Mouse (Mus musculus): ENCODE results near the gene Tec. TPM values are rescaled to one million over a fixed set of nuclear protein-coding genes. Genes with fewer than 3 reads are reported as not detected.
A peak's percentile ranks its signal among the peaks of the same experiment; 100 is the strongest.
"Not testable (repeated sequence)": the region's sequence is repeated elsewhere in the genome, so short reads cannot be mapped to it uniquely, and the experiment has no call there.

Gene Tec
- polyA plus RNA-seq, 1 experiment from 2014 or later = 7.9 TPM

DNA sequence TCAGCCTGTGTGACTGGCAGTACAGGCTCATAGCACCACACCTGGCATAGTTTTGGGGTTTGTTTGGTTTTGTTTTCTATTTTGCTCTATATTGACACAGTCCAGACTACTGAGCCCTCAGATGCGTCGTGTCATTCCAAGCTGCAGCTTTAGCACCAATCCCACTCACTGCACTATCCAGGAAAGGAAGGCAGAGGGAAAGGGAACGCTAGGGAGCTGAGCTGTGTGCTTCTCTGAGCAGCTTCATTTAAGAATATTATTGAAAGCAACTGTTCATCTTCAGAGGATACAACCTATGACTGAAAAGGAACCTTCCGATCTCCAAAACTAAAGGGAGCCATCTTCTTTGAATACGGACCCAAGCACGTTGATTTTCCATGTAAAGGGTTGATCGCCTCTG is 36.1 kb downstream of the Tec start:
- no peaks in the 10 kb centered on the region for H3K27me3 ChIP-seq
- H3K9ac ChIP-seq = no peak overlapping the region
- ATAC-seq (ENCODE audit: insufficient number of reproducible peaks, low FRiP score, low TSS enrichment, low read depth) = no peak
- H3K9me3 ChIP-seq (replicated peaks) = no peaks in the 10 kb centered on the region
- H3K27ac ChIP-seq (replicated peaks) = no peak overlapping the region
- WGBS = 85% methylated on average over 7 of the region's 7 CpGs
- no peak overlapping the region for H3K4me2 ChIP-seq (replicated peaks)
- no peaks in the 10 kb centered on the region for H3K4me1 ChIP-seq
- H3K4me3 ChIP-seq (replicated peaks) = no peak overlapping the region
- H3K36me3 ChIP-seq = no peaks in the 10 kb centered on the region

DNA sequence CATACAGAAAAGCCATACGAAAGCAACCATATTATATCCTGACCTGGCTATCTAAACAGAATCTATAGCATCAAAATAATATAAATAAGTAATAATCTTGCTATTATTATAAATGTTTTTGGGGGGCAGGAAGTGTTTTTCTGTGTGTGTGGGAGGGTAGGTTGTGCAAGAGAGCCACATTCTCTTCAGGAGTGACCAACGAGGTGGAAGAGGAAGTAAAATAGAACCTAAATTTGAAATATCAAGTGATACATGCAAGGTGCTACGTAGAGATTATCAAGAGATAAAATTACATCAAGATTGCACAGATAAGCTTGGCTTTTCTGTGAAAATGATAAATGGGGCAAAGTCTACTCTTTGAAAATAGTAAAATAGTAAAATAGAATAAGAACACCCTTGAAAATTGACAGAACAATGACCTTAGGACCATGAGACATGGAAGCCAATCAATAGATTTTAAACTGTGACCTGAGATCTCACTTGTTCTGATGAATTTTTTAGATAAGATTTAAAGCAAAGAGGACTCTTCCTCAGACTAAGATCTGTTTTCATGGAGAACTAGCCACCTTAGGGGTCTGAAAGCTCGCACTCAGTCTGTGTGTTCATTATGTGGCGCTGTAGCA is 37.2 kb downstream of the Tec start:
- no peak for ATAC-seq (ENCODE audit: insufficient number of reproducible peaks, low FRiP score, low TSS enrichment, low read depth)
- no peak overlapping the region for H3K4me3 ChIP-seq (replicated peaks)
- no peak overlapping the region for H3K4me2 ChIP-seq (replicated peaks)
- no peak overlapping the region for H3K27ac ChIP-seq (replicated peaks)
- no peaks in the 10 kb centered on the region for H3K9me3 ChIP-seq (replicated peaks)
- 91% methylated on average over 5 of the region's 5 CpGs for WGBS
- H3K36me3 ChIP-seq = no peaks in the 10 kb centered on the region
- H3K4me1 ChIP-seq = no peaks in the 10 kb centered on the region
- no peaks in the 10 kb centered on the region for H3K27me3 ChIP-seq
- H3K9ac ChIP-seq = no peak overlapping the region

DNA sequence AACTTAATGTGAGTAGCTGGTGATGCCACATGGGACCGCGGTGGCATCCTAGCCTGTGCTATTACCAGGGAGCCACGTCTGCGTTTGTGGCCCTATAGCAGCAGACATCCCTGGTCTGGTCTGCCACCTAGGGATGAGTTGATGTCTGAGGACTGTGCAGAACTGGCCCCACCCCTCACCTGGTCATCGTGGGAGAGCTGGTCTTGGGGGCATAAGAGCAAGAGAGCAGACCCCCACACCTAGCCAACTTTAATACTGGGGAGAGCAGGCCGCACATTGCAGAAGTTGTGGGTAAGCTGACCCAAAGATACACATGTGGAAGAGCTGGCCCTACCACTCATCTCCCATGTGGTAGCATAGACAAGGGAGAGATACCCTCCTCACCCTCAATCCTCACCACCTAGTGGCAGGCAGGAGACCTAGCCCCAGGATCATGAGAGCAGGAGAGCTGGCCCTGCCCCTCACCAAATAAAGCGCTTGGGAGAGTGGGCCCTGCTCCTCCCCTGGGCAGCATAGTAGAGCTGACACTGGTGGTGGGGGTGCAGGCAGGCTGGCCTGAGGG is 38.7 kb downstream of the Tec start:
- H3K4me2 ChIP-seq (replicated peaks) = no peak overlapping the region
- H3K9ac ChIP-seq = no peak overlapping the region
- H3K4me1 ChIP-seq = no peaks in the 10 kb centered on the region
- H3K27ac ChIP-seq (replicated peaks) = no peak overlapping the region
- H3K27me3 ChIP-seq = no peaks in the 10 kb centered on the region
- no peaks in the 10 kb centered on the region for H3K9me3 ChIP-seq (replicated peaks)
- peak; percentile 47 for ATAC-seq (ENCODE audit: insufficient number of reproducible peaks, low FRiP score, low TSS enrichment, low read depth)
- no peaks in the 10 kb centered on the region for H3K36me3 ChIP-seq
- WGBS = 84% methylated on average over 7 of the region's 7 CpGs
- no peak overlapping the region for H3K4me3 ChIP-seq (replicated peaks)

DNA sequence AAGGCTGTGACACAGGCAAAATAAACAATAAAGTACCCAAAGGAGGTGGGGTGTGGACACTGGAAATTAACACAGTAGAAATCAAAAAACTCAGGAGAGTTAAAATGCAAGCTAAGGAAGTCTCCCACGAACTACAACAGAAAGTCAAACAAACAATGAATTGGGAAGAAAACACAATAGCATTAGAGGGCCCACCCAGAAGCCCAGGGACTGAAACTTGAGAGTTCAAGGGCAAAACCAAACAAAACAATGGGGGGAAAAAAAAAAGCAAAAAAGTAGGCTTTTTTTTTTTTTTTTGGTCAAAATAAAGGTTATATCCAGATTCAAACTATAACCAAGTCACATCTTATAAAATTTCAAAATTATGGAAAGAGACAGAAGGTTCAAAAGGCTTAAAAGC is 39.9 kb downstream of the Tec start:
- no peaks in the 10 kb centered on the region for H3K4me1 ChIP-seq
- no peak overlapping the region for H3K4me2 ChIP-seq (replicated peaks)
- H3K27me3 ChIP-seq = no peaks in the 10 kb centered on the region
- H3K9ac ChIP-seq = no peak overlapping the region
- no peak overlapping the region for H3K27ac ChIP-seq (replicated peaks)
- 46% methylated on average over 1 of the region's 1 CpGs for WGBS
- no peak for ATAC-seq (ENCODE audit: insufficient number of reproducible peaks, low FRiP score, low TSS enrichment, low read depth)
- H3K36me3 ChIP-seq = no peaks in the 10 kb centered on the region
- H3K9me3 ChIP-seq (replicated peaks) = no peaks in the 10 kb centered on the region
- H3K4me3 ChIP-seq (replicated peaks) = no peak overlapping the region

DNA sequence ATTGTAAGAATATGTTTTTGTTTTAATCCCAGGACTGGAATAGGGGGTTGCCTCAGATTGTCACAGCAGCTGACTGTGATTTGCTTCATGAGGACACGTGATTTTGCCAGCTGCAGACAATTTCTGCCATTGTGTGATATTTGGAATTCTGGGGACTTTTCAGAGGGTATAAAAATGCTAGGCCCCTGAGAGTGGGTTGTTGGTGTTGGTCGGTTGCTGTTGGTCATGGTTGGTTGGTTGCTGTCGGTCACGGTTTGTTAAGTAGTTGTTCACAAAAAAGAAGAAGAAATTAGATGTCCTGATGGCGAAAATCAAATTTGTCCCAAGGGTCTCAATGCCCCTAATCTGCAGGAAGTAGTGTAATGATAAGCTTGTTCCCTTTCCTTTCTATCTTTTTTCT is 40.8 kb downstream of the Tec start:
- no peak overlapping the region for H3K27ac ChIP-seq (replicated peaks)
- no peak overlapping the region for H3K4me2 ChIP-seq (replicated peaks)
- H3K27me3 ChIP-seq = no peaks in the 10 kb centered on the region
- no peaks in the 10 kb centered on the region for H3K4me1 ChIP-seq
- ATAC-seq (ENCODE audit: insufficient number of reproducible peaks, low FRiP score, low TSS enrichment, low read depth) = no peak
- H3K9ac ChIP-seq = no peak overlapping the region
- WGBS = 56% methylated on average over 5 of the region's 5 CpGs
- H3K36me3 ChIP-seq = no peaks in the 10 kb centered on the region
- no peaks in the 10 kb centered on the region for H3K9me3 ChIP-seq (replicated peaks)
- no peak overlapping the region for H3K4me3 ChIP-seq (replicated peaks)

DNA sequence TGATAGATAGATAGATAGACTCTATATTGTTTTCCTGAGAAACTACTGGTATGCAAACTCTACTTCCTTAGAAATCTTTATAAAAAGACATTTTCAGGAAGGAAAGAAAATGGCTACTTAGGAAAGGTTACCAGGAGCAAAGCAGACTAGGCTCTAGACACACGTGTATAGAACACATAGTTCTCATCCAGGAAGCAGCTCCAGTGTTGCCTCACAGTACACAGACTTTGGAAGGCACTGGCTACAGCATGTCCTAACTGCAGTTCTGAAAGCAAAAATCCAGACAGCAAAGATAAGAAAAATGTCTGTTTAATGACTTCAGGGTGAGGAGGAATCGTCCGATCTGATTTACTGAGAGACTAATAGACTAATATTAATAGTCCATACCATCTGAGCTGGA is 41.8 kb downstream of the Tec start:
- Histone ChIP-seq H3K4me1 (no peaks in the 10 kb centered on the region), H3K4me3 (replicated peaks) (no peak overlapping the region), H3K9ac (no peak overlapping the region), H3K4me2 (replicated peaks) (no peak overlapping the region), H3K27ac (replicated peaks) (no peak overlapping the region), H3K9me3 (replicated peaks) (no peaks in the 10 kb centered on the region), H3K36me3 (no peaks in the 10 kb centered on the region), H3K27me3 (no peaks in the 10 kb centered on the region)
- no peak for ATAC-seq (ENCODE audit: insufficient number of reproducible peaks, low FRiP score, low TSS enrichment, low read depth)
- 76% methylated on average over 3 of the region's 3 CpGs for WGBS

DNA sequence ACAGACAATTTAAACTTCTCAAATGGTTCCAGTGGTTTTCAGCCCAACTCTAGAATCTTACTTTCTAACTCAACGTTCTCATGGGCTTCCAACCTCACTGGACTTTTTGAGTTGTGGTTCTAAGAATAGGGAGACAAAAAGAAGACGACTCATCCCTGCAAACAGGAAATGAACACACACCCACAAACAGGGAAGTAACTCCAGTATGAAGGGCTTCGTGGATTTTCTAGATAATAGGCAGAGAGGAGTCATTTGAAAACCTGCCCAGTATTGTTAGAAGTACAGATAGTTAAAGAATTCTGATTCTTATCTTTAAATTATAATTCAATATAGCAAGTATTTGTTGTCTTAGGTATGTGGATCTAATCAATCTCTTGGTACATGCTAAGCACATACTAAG is 47.6 kb downstream of the Tec start:
- H3K9ac ChIP-seq = no peak overlapping the region
- no peaks in the 10 kb centered on the region for H3K36me3 ChIP-seq
- H3K9me3 ChIP-seq (replicated peaks) = no peaks in the 10 kb centered on the region
- H3K27me3 ChIP-seq = no peaks in the 10 kb centered on the region
- ATAC-seq (ENCODE audit: insufficient number of reproducible peaks, low FRiP score, low TSS enrichment, low read depth) = no peak
- H3K27ac ChIP-seq (replicated peaks) = no peak overlapping the region
- H3K4me1 ChIP-seq = no peaks in the 10 kb centered on the region
- no peak overlapping the region for H3K4me2 ChIP-seq (replicated peaks)
- 57% methylated on average over 3 of the region's 3 CpGs for whole genome bisulfite sequencing
- no peak overlapping the region for H3K4me3 ChIP-seq (replicated peaks)

DNA sequence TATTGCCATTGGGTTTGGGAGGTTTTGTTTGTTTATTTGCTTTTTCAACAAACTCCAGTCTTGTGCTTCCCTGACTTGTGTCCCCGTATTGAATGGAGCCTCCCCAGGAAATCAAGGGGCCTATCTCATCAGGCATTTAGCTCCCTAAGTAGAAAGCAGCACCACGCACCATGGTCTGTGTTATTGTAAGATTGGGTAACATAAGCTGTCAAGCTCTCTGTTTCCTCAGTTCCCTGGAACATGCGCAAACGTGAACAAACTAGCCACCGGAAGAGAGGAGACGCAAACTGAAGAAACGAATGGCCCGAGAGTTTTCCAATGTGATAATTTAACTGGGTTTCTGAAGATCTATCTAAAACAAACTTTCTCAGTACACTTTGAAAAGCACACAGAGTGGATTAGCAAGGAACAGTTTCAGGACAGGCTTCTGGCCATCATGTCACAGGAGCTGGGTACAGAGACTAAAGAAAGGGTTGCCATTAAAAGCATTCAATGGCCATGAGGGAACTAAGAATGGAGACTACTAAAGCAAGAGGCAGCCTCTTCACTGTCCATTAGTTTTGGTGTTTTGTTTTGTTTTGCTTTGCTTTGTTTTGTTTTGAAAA is 48.1 kb downstream of the Tec start:
- 76% methylated on average over 8 of the region's 8 CpGs for WGBS
- H3K4me3 ChIP-seq (replicated peaks) = no peak overlapping the region
- no peaks in the 10 kb centered on the region for H3K9me3 ChIP-seq (replicated peaks)
- H3K27me3 ChIP-seq = no peaks in the 10 kb centered on the region
- H3K9ac ChIP-seq = no peak overlapping the region
- H3K27ac ChIP-seq (replicated peaks) = no peak overlapping the region
- H3K4me2 ChIP-seq (replicated peaks) = no peak overlapping the region
- H3K36me3 ChIP-seq = no peaks in the 10 kb centered on the region
- no peaks in the 10 kb centered on the region for H3K4me1 ChIP-seq
- ATAC-seq (ENCODE audit: insufficient number of reproducible peaks, low FRiP score, low TSS enrichment, low read depth) = no peak

DNA sequence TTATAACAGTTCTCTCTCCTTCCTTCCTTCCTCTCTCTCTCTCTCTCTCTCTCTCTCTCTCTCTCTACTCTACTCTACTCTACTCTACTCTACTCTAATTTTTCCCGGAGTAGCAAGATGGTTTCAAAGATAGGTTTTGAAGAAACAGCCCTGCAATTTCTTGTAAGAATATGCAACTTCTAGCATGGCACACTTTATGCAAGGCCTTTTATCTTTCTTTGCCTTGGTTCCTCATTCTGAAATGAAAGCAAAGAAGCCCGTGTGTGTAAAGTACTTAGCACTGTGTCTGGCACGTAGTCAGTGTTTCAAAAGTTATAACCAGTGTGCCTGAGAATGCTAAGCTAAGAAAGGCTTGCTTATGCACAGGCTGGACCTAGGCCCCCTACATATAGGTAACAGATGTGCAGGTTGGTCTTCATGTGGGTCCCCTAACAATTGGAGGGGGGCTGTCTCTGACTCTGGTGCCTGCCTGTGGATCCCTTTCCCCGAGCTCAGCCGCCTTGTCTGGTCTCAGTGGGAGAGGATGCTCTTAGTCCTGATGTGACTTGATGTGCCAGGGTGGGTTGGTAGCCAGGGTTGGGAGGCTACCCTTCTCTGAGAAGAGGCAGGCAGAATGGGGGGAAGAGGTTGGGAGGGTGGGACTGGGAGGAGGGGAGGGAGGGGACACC is 49.6 kb downstream of the Tec start:
- no peaks in the 10 kb centered on the region for H3K36me3 ChIP-seq
- H3K27ac ChIP-seq (replicated peaks) = no peak overlapping the region
- no peak overlapping the region for H3K9ac ChIP-seq
- WGBS = 75% methylated on average over 5 of the region's 5 CpGs
- no peaks in the 10 kb centered on the region for H3K4me1 ChIP-seq
- no peak overlapping the region for H3K4me3 ChIP-seq (replicated peaks)
- H3K27me3 ChIP-seq = no peaks in the 10 kb centered on the region
- no peaks in the 10 kb centered on the region for H3K9me3 ChIP-seq (replicated peaks)
- no peak for ATAC-seq (ENCODE audit: insufficient number of reproducible peaks, low FRiP score, low TSS enrichment, low read depth)
- no peak overlapping the region for H3K4me2 ChIP-seq (replicated peaks)

DNA sequence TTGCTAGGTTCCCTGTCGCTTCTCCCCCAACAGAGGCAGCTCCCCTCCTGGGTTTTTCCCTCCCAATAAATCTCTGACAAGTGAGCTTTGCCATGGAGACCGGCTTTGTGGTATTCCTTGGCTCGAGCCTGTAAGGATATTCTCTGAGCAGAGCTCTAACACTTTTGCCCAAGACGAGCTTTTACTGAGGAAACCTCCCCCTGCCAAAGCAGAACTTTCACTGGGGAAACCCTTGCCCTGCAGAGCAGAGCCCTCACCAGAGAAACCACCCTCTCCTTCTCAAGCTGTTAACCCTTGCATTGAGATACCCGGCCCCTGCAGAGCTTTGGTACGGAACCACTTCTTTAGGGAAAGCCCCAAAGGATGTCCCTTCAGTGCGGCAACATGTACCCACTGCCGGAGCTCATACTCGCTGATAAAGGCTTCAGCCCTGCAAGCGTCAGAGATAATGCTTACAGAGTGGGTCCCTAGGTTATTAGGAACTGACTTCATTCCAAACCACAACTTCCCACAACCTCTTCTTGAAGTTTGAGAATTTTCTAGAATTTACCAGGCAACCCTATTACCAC is 50.7 kb downstream of the Tec start:
- WGBS = 47% methylated on average over 10 of the region's 10 CpGs
- no peak overlapping the region for H3K4me3 ChIP-seq (replicated peaks)
- H3K9me3 ChIP-seq (replicated peaks) = no peaks in the 10 kb centered on the region
- no peak overlapping the region for H3K9ac ChIP-seq
- H3K27me3 ChIP-seq = no peaks in the 10 kb centered on the region
- H3K4me1 ChIP-seq = no peaks in the 10 kb centered on the region
- H3K4me2 ChIP-seq (replicated peaks) = no peak overlapping the region
- ATAC-seq (ENCODE audit: insufficient number of reproducible peaks, low FRiP score, low TSS enrichment, low read depth) = no peak; the same call in 1 of the 2 replicates
- H3K36me3 ChIP-seq = no peaks in the 10 kb centered on the region
- peak overlapping the region; percentile 3; the same call in 1 of the 2 replicates for H3K27ac ChIP-seq (replicated peaks)

DNA sequence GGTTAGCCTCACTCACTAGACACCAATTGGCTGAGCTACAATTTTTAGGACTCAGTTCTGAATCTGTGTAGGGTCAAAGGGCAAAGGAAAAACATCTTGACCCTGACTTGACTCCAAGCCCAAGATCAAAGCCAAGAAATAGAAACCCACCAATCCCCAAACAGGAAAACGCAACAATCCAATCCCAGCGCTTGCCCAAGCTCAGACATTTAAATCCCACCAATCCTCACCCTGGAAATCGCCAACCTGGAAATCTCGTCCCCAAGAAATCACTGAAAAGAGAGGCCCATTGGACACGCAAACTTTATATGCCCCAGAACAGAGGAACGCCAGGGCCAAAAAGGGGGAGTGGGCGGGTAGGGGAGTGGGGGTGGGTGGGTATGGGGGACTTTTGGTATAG is 51.3 kb downstream of the Tec start:
- not testable (repeated sequence) for H3K36me3 ChIP-seq; H3K27ac ChIP-seq (replicated peaks); H3K9me3 ChIP-seq (replicated peaks); H3K4me3 ChIP-seq (replicated peaks); H3K9ac ChIP-seq; H3K4me1 ChIP-seq; H3K27me3 ChIP-seq; H3K4me2 ChIP-seq (replicated peaks); ATAC-seq (ENCODE audit: insufficient number of reproducible peaks, low FRiP score, low TSS enrichment, low read depth)
- 64% methylated on average over 7 of the region's 7 CpGs for WGBS
